9 mouse cellular contexts compared by ENCODE assay signal in genomic region chr5:29036636-29037035, GRCm38 (mm10).
A peak's percentile ranks its signal among the peaks of the same experiment; 100 is the strongest.
DNase-seq lines count a peak whose midpoint lies in the region; ATAC-seq lines count a peak whose summit lies in the region.
"Had no signal": no experiment of that assay in that cellular context is flagged by ENCODE, and none has a peak within 500 bp of the region (broad histone marks: within the 10 kb centered on the region; RNA-seq: fewer than 3 reads in every experiment).

No protein-coding gene starts in this region.

- H3K27me3 ChIP-seq in midbrain, embryonic 14.5 days (ENCODE audit: control insufficient read depth, insufficient read depth, low read length) = no peaks in the 10 kb centered on the region
- no peaks in the 10 kb centered on the region for H3K27me3 ChIP-seq in midbrain, embryonic 11.5 days (ENCODE audit: control insufficient read depth, insufficient read depth, low read length)
- H3K27me3 ChIP-seq in embryonic facial prominence, embryonic 14.5 days (replicated peaks; ENCODE audit: control insufficient read depth, insufficient read depth, low read length) = no peaks in the 10 kb centered on the region
- H3K27me3 ChIP-seq: embryonic facial prominence, embryonic 13.5 days had no signal

- H3K36me3 ChIP-seq in midbrain, embryonic 14.5 days (ENCODE audit: control insufficient read depth, insufficient read depth, low read length) = no peaks in the 10 kb centered on the region
- H3K36me3 ChIP-seq in midbrain, embryonic 11.5 days (ENCODE audit: control insufficient read depth, insufficient read depth, low read length) = no peaks in the 10 kb centered on the region
- no peaks in the 10 kb centered on the region for H3K36me3 ChIP-seq in embryonic facial prominence, embryonic 14.5 days (ENCODE audit: control insufficient read depth, insufficient read depth, low read length)
- H3K36me3 ChIP-seq: embryonic facial prominence, embryonic 13.5 days had no signal

- no peak overlapping the region for H3K4me2 ChIP-seq in midbrain, embryonic 14.5 days (ENCODE audit: low read length)
- H3K4me2 ChIP-seq in midbrain, embryonic 11.5 days = no peak overlapping the region
- no peak overlapping the region for H3K4me2 ChIP-seq in embryonic facial prominence, embryonic 14.5 days (ENCODE audit: low read depth, low read length)
- H3K4me2 ChIP-seq: embryonic facial prominence, embryonic 13.5 days had no signal

- no peak for ATAC-seq in midbrain, embryonic 14.5 days (ENCODE audit: low FRiP score, low TSS enrichment)
- ATAC-seq in midbrain, embryonic 11.5 days (ENCODE audit: low FRiP score) = no peak
- ATAC-seq in embryonic facial prominence, embryonic 14.5 days (ENCODE audit: low read depth) = no peak
- no peak for ATAC-seq in megakaryocyte-erythroid progenitor cell, adult 5-6 weeks (replicated peaks; ENCODE audit: low FRiP score, low TSS enrichment, poor library complexity, severe bottlenecking)

- WGBS in midbrain, embryonic 14.5 days = 79% methylated on average over 20 of the region's 20 CpGs
- WGBS in midbrain, embryonic 11.5 days = 76% methylated on average over 20 of the region's 20 CpGs
- WGBS in embryonic facial prominence, embryonic 14.5 days = 67% methylated on average over 20 of the region's 20 CpGs

- peak; percentile 83 for DNase-seq in midbrain, embryonic 14.5 days
- no peak for DNase-seq in midbrain, embryonic 11.5 days (ENCODE audit: low spot score, missing footprints)
- DNase-seq in adrenal gland, postnatal 10 days = peak; percentile 74
- DNase-seq in embryonic facial prominence, embryonic 14.5 days (ENCODE audit: low spot score) = peak; percentile 66
- DNase-seq in left cerebral cortex, adult 11 months (ENCODE audit: low spot score) = peak; percentile 32
- DNase-seq in right cerebral cortex, adult 2 months (ENCODE audit: low spot score in 2 of 2) = peak; percentile 75 to 78

- H3K4me3 ChIP-seq in midbrain, embryonic 14.5 days (replicated peaks; ENCODE audit: low read depth, low read length) = no peak overlapping the region
- H3K4me3 ChIP-seq in midbrain, embryonic 11.5 days (ENCODE audit: low read depth, low read length) = no peak overlapping the region
- no peak overlapping the region for H3K4me3 ChIP-seq in embryonic facial prominence, embryonic 14.5 days (ENCODE audit: low read depth, low read length)
- H3K4me3 ChIP-seq: embryonic facial prominence, embryonic 13.5 days had no signal

- no peaks in the 10 kb centered on the region for H3K9me3 ChIP-seq in midbrain, embryonic 14.5 days (ENCODE audit: control insufficient read depth, low read length)
- H3K9me3 ChIP-seq in midbrain, embryonic 11.5 days (ENCODE audit: control insufficient read depth, low read length) = no peaks in the 10 kb centered on the region
- H3K9me3 ChIP-seq in embryonic facial prominence, embryonic 14.5 days (ENCODE audit: control insufficient read depth, low read length) = no peaks in the 10 kb centered on the region
- H3K9me3 ChIP-seq: embryonic facial prominence, embryonic 13.5 days had no signal

- H3K4me1 ChIP-seq in midbrain, embryonic 14.5 days (ENCODE audit: control insufficient read depth, insufficient read depth, low read length) = no peaks in the 10 kb centered on the region
- H3K4me1 ChIP-seq in midbrain, embryonic 11.5 days (ENCODE audit: control insufficient read depth, insufficient read depth, low read length) = no peaks in the 10 kb centered on the region
- H3K4me1 ChIP-seq in embryonic facial prominence, embryonic 14.5 days (ENCODE audit: control insufficient read depth, insufficient read depth, low read length) = no peaks in the 10 kb centered on the region
- H3K4me1 ChIP-seq: embryonic facial prominence, embryonic 13.5 days had no signal

- no peak overlapping the region for H3K27ac ChIP-seq in midbrain, embryonic 14.5 days (replicated peaks; ENCODE audit: low read depth, low read length)
- no peak overlapping the region for H3K27ac ChIP-seq in midbrain, embryonic 11.5 days (ENCODE audit: low read depth, low read length)
- no peak overlapping the region for H3K27ac ChIP-seq in embryonic facial prominence, embryonic 14.5 days (replicated peaks; ENCODE audit: low read depth, low read length)
- H3K27ac ChIP-seq: embryonic facial prominence, embryonic 13.5 days; liver, embryonic 14.5 days had no signal

- H3K9ac ChIP-seq in midbrain, embryonic 14.5 days (replicated peaks; ENCODE audit: low read length) = no peak overlapping the region
- H3K9ac ChIP-seq in midbrain, embryonic 11.5 days (ENCODE audit: low read length) = no peak overlapping the region
- H3K9ac ChIP-seq in embryonic facial prominence, embryonic 14.5 days (ENCODE audit: low read depth, low read length) = no peak overlapping the region
- H3K9ac ChIP-seq: embryonic facial prominence, embryonic 13.5 days; liver, embryonic 14.5 days had no signal
